Mouse (Mus musculus) MEL (cell line): ENCODE data around the gene Pdk2.

Experiments used
- CTCF ChIP-seq, 3 experiments: IDR thresholded peaks in 2 of 3; conservative IDR thresholded peaks in 1 of 3; 2 replicates each; pipeline ENCODE4 v1.5.1; 2011 to 2012; ENCODE audit warnings: low read length in 3 of 3, low read depth in 2 of 3, mild to moderate bottlenecking in 2 of 3, improper control_type of control experiment in 1 of 3, inconsistent platforms in 1 of 3, mixed read lengths in 1 of 3, moderate library complexity in 1 of 3; ENCODE audit not compliant: control insufficient read depth in 1 of 3, insufficient read depth in 1 of 3, poor library complexity in 1 of 3, severe bottlenecking in 1 of 3
- EP300 ChIP-seq, 2 experiments: IDR thresholded peaks; 2 replicates each; pipeline ENCODE4 v1.6.1; 2011; ENCODE audit warnings: improper control_type of control experiment in 2 of 2, low read length in 2 of 2, low read depth in 1 of 2, mild to moderate bottlenecking in 1 of 2
- GATA1 ChIP-seq: IDR thresholded peaks from 2 replicates; pipeline ENCODE4 v1.6.1; 2011; ENCODE audit warnings: low read depth, low read length, improper control_type of control experiment
- RCOR1 ChIP-seq: IDR thresholded peaks from 2 replicates; pipeline ENCODE4 v1.6.1; 2012; ENCODE audit warnings: low read depth, mild to moderate bottlenecking, inconsistent platforms, low read length, improper control_type of control experiment
- TAL1 ChIP-seq: IDR thresholded peaks from 2 replicates; pipeline ENCODE4 v1.6.1; 2012; ENCODE audit warnings: mild to moderate bottlenecking, inconsistent platforms, low read length, moderate library complexity, mixed read lengths
- ZC3H11A ChIP-seq: IDR thresholded peaks from 2 replicates; pipeline ENCODE4 v1.6.1; 2012; ENCODE audit warnings: low read depth, mild to moderate bottlenecking, inconsistent platforms, low read length, improper control_type of control experiment
- ZMIZ1 ChIP-seq: IDR thresholded peaks from 2 replicates; pipeline ENCODE4 v1.6.1; 2012; ENCODE audit warnings: low read depth, mild to moderate bottlenecking, inconsistent platforms, low read length, improper control_type of control experiment, moderate library complexity

DNA sequence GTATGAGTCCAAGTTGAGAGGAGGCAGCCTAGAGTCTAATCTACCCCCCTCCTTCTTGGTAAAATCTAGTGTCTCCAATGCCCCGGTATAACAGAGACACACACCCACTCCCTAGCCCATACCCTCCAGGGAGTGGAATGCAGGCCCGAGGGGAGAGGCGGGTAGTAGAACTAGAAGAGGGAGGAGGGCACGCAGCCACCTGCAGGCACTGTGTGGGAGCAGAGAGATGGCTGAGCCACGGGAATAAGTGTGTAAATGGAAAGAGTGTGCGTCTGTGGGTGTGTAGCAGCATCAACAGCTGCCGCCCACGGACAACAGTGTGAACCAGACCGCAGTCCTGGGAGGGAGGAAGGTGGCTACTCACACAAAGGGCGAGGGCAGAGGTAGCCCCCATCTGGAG lies 6.3 kb downstream of the Pdk2 start:
- TF ChIP-seq TAL1 (no peak), ZMIZ1 (no peak), ZC3H11A (no peak), CTCF (IDR thresholded peaks at IDR 0.05 in 2 of 3, conservative IDR thresholded peaks at IDR 0.05 in 1 of 3; ENCODE audit: control insufficient read depth in 1 of 3, insufficient read depth in 1 of 3, low read depth in 2 of 3, low read length in 3 of 3, poor library complexity in 1 of 3, severe bottlenecking in 1 of 3) (no peak), EP300 (IDR thresholded peaks at IDR 0.05; ENCODE audit: low read depth in 1 of 2, low read length in 2 of 2) (no peak), GATA1 (no peak), RCOR1 (no peak)
